Mouse (Mus musculus) central nervous system, embryonic 14 days (tissue): ENCODE data around the gene Nek6. TPM values are rescaled to one million over a fixed set of nuclear protein-coding genes. Genes with fewer than 3 reads are reported as not detected.

ENCODE experiments used
- polyA plus RNA-seq: library from polyadenylated mRNA; depleted of rRNA; stranded (reverse); fragments of >200 nt; gene quantifications from 2 replicates; pipeline ENCODE4 v1.2.3, GENCODE M21; 2012; rRNA removed

Nek6 gene
- 48.7 and 52.1 TPM in 2 replicates for polyA plus RNA-seq

GRCm38 (mm10) chr2:38511487-38512307 is at the start of gene Nek6:
Nek6 (plus strand) TSS chr2:38511643.

GRCm38 (mm10) chr2:38643625-38644427 is 132.4 kb downstream of the Nek6 start, which contains the start of gene Psmb7:
Psmb7 (minus strand) TSS chr2:38644087.

Other genes starting within 250 kb of the Nek6 start
- 34.8 and 36.4 TPM in 2 replicates for gene Dennd1a, start 224.3 kb upstream of the Nek6 start, polyA plus RNA-seq
- 180 and 306 TPM in 2 replicates for gene Lhx2, start 172.4 kb upstream of the Nek6 start, polyA plus RNA-seq
- 315 and 341 TPM in 2 replicates for gene Psmb7, start 132.4 kb downstream of the Nek6 start, polyA plus RNA-seq
- gene Nr5a1, start 202.9 kb downstream of the Nek6 start, polyA plus RNA-seq = 0.78 and 1.2 TPM in 2 replicates